Mouse (Mus musculus) urinary bladder, adult 2 months (tissue): ENCODE results near the gene Vcam1. TPM values are rescaled to one million over a fixed set of nuclear protein-coding genes. Genes with fewer than 3 reads are reported as not detected.

ENCODE experiments used
- DNase-seq: peaks from one replicate; pipeline ENCODE4 v3.0.0; 2022; ENCODE audit warnings: low spot score
- polyA plus RNA-seq: library from polyadenylated mRNA; depleted of rRNA; stranded (reverse); fragments of >200 nt; gene quantifications from 2 replicates; pipeline ENCODE4 v1.2.3, GENCODE M21; 2012; rRNA removed

Vcam1 gene
- polyA plus RNA-seq, 1 experiment, result 46.6 TPM

- DNase-seq, result no peak
These were observed 43.5 kb downstream of the Vcam1 start for GRCm38 (mm10) chr3:116085962-116086361.

- no peak for DNase-seq
These were observed 48.4 kb downstream of the Vcam1 start for GRCm38 (mm10) chr3:116080939-116081676.

- DNase-seq, result no peak
These were observed 49.2 kb downstream of the Vcam1 start for GRCm38 (mm10) chr3:116080166-116080788.

- no peak for DNase-seq
These were observed 51.0 kb downstream of the Vcam1 start for GRCm38 (mm10) chr3:116078490-116078889.

GRCm38 (mm10) chr3:116076739-116077138 is 52.7 kb downstream of the Vcam1 start:
- no peak for DNase-seq

- DNase-seq, result no peak
These were observed 56.9 kb downstream of the Vcam1 start for GRCm38 (mm10) chr3:116072584-116072983.

- no peak for DNase-seq
These were observed 67.3 kb downstream of the Vcam1 start for GRCm38 (mm10) chr3:116062141-116062540.

- DNase-seq, result no peak
These were observed 69.2 kb downstream of the Vcam1 start for GRCm38 (mm10) chr3:116060320-116060719.

Other genes with a start within 250 kb of the Vcam1 start
- gene Dph5, start 241.9 kb downstream of the Vcam1 start, polyA plus RNA-seq, result 13.4 and 14.3 TPM in 2 replicates
- 23.9 and 28.3 TPM in 2 replicates for gene Slc30a7, start 122.3 kb downstream of the Vcam1 start, polyA plus RNA-seq
- gene Extl2, start 122.2 kb downstream of the Vcam1 start, polyA plus RNA-seq, result 12.2 and 16.1 TPM in 2 replicates
- 1.1 and 1.2 TPM in 2 replicates for gene Gpr88, start 123.8 kb upstream of the Vcam1 start, polyA plus RNA-seq